Mouse (Mus musculus) kidney, postnatal 10 days (tissue): ENCODE measurements around the gene Naa50.

Source experiments
- DNase-seq: peaks from one replicate; pipeline ENCODE4 v3.0.0; 2021; ENCODE audit warnings: mixed read lengths

Naa50 gene

GRCm38 (mm10) chr16:44205973-44206372, 66.3 kb downstream of the Naa50 start:
- DNase-seq, result no peak

- DNase-seq, result no peak
Measured at GRCm38 (mm10) chr16:44210156-44211053, 70.8 kb downstream of the Naa50 start.

GRCm38 (mm10) chr16:44211054-44211414, 71.4 kb downstream of the Naa50 start:
- DNase-seq, result no peak

- DNase-seq, result no peak
Measured at GRCm38 (mm10) chr16:44212703-44213102, 73.1 kb downstream of the Naa50 start.
